Mouse (Mus musculus) CD8-positive naive resting alpha-beta T cell, adult 57 days (primary cell): Measurements from ENCODE around the gene Map4k5. TPM values are rescaled to one million over a fixed set of nuclear protein-coding genes. Genes with fewer than 3 reads are reported as not detected.

ENCODE experiments used
- total RNA-seq: library from RNA; stranded (reverse); gene quantifications from one replicate; pipeline ENCODE4 v1.2.4, GENCODE M21; 2023

The Map4k5 gene
- total RNA-seq = 19.7 TPM

DNA sequence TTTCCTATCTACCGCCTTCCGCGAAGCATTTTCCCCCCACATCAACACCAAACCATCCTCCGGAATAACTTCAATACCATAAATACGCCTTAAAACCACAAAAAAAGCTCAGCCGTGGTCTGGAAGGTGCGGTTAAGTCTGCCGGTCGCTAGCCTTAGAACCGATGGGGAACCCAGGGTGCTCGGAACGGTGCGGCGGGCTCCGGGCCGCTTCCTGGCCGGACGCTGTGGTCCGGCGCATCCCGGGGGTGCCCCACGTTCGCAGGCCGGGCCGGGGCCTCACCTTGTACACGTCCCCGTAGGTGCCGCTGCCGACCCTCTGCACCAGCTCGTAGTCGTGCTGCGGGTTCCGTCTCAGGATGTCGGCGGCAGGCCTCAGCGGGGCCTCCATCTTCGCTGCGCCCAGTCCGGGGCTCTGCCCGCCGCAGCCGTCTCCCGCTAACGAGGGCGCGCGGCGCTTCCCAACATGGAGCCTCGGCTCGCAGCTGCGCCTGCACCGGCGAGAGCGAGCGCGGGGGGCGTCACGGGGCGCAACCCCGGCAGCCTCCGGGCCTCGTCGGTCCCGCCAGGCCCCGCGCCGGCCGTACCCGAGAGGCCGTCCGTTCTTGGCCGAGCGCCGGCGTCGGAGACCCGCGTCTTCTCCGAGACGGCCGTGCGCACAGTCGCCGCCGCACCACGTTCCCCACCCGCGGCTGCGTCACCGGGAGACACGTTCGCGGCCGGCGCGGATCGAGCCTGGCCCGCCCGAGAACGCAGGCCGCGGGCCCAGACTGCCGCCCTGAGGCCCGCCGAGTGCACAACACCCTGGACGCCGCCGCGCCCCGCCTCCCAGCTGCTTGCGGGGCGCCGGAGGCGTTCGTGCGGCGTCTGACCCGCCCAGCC, at the start of gene Map4k5, which contains the start of gene Atl1:
TSS of gene Map4k5 (minus strand) at position 830 of the 881 bp plus-strand sequence.
TSS of gene Atl1 (plus strand) at position 244 of the 881 bp plus-strand sequence.

DNA sequence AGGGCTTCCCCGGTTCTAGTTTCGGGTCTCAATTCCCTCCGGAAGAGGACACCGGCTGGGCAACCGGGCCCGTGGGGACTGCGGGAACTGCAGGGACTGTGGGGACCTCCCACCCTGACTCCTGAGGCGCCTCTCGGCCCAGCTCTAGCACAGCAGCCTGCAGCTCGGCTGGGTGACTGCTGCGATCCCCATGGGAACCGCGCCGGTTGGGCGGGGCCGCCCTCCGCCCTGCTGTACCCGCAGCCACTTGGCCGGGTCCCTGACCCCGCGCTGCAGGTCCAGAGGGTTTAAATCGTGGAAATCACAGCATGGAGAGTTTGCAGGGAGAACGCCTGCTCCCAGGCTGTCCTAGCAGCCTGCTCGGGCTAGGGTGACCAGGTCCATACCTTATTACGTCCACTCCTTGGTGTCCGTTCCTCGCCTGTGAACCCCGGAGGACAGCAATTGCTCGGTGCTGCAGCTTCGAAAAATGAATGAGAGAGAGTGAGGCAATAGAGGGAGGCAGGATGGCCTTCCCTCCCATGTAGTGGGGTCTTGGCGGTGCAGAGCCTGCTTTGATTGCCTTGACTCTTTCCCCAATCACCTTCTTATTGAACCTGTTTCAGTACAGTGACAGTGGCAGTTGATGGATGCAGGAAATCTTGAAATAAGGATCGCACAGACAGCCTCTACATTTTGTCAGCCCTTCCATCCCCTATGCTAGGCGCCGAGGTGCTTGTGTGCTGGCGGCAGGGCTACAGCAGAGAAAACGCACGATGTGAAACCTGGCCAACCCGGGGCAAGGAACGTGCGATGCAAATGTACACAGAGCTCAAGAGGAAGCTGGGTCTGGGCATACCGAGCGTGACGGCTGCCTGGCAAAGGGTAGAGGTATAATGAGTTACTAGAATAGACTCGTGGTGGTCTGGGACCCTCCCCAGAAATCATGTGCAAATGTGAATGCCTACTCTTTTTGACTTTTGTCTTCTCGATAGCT, 102.2 kb downstream of the Map4k5 start, which contains the start of gene Cdkl1:
TSS of gene Cdkl1 (minus strand) at position 738 of the 976 bp plus-strand sequence.

Other genes with a start within 250 kb of the Map4k5 start
- gene Sos2, start 211.3 kb downstream of the Map4k5 start, total RNA-seq = 26.2 TPM
- gene L2hgdh, start 168.3 kb downstream of the Map4k5 start, total RNA-seq = 5.1 TPM
- gene Atp5s, start 168.2 kb downstream of the Map4k5 start, total RNA-seq = 7.6 TPM
- gene Cdkl1, start 101.9 kb downstream of the Map4k5 start, total RNA-seq = 0.49 TPM
- 1.6 TPM for gene Atl1, start 586 bp downstream of the Map4k5 start, total RNA-seq
- gene Sav1, start 93.8 kb upstream of the Map4k5 start, total RNA-seq = 16.9 TPM
- gene Nin, start 220.5 kb upstream of the Map4k5 start, total RNA-seq = 96.7 TPM